ENCODE assay signal across 34 mouse cellular contexts in the genomic region with DNA sequence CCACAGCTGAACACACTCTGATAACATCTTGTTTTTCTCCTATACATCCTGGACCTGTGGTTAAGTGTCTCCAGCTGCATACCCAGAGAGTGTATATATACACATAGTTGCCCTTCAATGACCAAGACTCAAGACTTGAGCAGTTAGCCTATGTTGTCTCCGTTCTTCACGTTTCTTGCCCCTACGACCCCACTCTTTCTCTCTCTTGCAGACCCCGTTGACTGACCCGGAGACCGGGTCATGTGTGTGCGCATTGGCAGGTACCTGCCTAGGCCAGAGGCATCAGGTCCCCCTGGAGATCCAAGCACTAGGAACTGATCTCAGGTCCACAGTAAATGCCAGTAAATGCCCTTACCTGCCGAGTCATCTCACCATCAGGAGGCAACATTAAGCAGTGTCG. TPM values are rescaled to one million over a fixed set of nuclear protein-coding genes. Genes with fewer than 3 reads are reported as not detected.
"Had no signal": no experiment of that assay in that cellular context is flagged by ENCODE, and none has a peak within 500 bp of the region (broad histone marks: within the 10 kb centered on the region; RNA-seq: fewer than 3 reads in every experiment).

No protein-coding gene starts in this region.

- H3K4me2 ChIP-seq: lung, embryonic 15.5 days; midbrain, embryonic 12.5 days; midbrain, embryonic 15.5 days; neural tube, embryonic 13.5 days had no signal

- DNase-seq: kidney, adult 2 months; kidney, postnatal 25 days; layer of hippocampus, adult 9-11 months; lung, adult 18-20 months; lung, postnatal 10 days; lung, postnatal 36 days; retina, postnatal 1 day had no signal

- H3K4me1 ChIP-seq: lung, embryonic 15.5 days; midbrain, embryonic 12.5 days; midbrain, embryonic 15.5 days; neural tube, embryonic 13.5 days had no signal

- ATAC-seq: intestine, postnatal 0 days; midbrain, embryonic 15.5 days had no signal

- H3K9me3 ChIP-seq: lung, embryonic 15.5 days; midbrain, embryonic 12.5 days; midbrain, embryonic 15.5 days; neural tube, embryonic 13.5 days had no signal

- H3K4me3 ChIP-seq: layer of hippocampus, adult 2 months; lung, embryonic 15.5 days; megakaryocyte, embryonic 14.5 days; midbrain, embryonic 12.5 days; midbrain, embryonic 15.5 days; myocyte; neural tube, embryonic 13.5 days had no signal

- H3K36me3 ChIP-seq: lung, embryonic 15.5 days; midbrain, embryonic 12.5 days; midbrain, embryonic 15.5 days; neural tube, embryonic 13.5 days had no signal

- H3K27ac ChIP-seq: kidney, postnatal 0 days; layer of hippocampus, adult 2 months; liver, embryonic 14.5 days; lung, embryonic 15.5 days; midbrain, embryonic 12.5 days; midbrain, embryonic 15.5 days; neural tube, embryonic 13.5 days had no signal

- H3K9ac ChIP-seq: liver, embryonic 14.5 days; lung, embryonic 15.5 days; midbrain, embryonic 12.5 days; midbrain, embryonic 15.5 days; neural tube, embryonic 13.5 days had no signal

- H3K27me3 ChIP-seq: lung, embryonic 15.5 days; midbrain, embryonic 12.5 days; midbrain, embryonic 15.5 days; neural tube, embryonic 13.5 days had no signal

RNA-seq across cellular contexts. Expression of gene Rmi2, which starts 7.6 kb away (rescaled TPM):
- total RNA-seq: monocyte, adult 5-6 weeks had no signal
- polyA plus RNA-seq: liver, adult 2 months had no signal

RNA-seq across cellular contexts. Expression of gene Gm11172, which starts 14.6 kb away (rescaled TPM):
- total RNA-seq: layer of hippocampus, adult 2 months; layer of hippocampus, postnatal 25 days; left cerebral cortex, adult 18-20 months; left cerebral cortex, postnatal 10 days; left cerebral cortex, postnatal 36 days; liver, adult 2 months; monocyte, adult 5-6 weeks; neutrophil, adult 5-6 weeks had no signal
- polyA plus RNA-seq: intestine, embryonic 14.5 days; intestine, postnatal 0 days; kidney, adult 2 months; kidney, embryonic 14.5 days; kidney, postnatal 0 days; large intestine, adult 2 months; limb, embryonic 11.5 days; limb, embryonic 14.5 days; liver, adult 2 months; liver, embryonic 14.5 days; lung, embryonic 15.5 days; midbrain, embryonic 12.5 days; midbrain, embryonic 15.5 days; myocyte; neural tube, embryonic 13.5 days; small intestine, adult 2 months; spleen, adult 2 months; stomach, embryonic 16.5 days; testis, adult 2 months; urinary bladder, adult 2 months had no signal

RNA-seq across cellular contexts. Expression of gene Prm1, which starts 21.6 kb away (rescaled TPM):
- total RNA-seq: layer of hippocampus, adult 2 months; layer of hippocampus, postnatal 25 days; left cerebral cortex, adult 18-20 months; left cerebral cortex, postnatal 10 days; left cerebral cortex, postnatal 36 days; liver, adult 2 months; neutrophil, adult 5-6 weeks had no signal
- polyA plus RNA-seq: intestine, embryonic 14.5 days; intestine, postnatal 0 days; kidney, embryonic 14.5 days; kidney, postnatal 0 days; limb, embryonic 11.5 days; limb, embryonic 14.5 days; liver, adult 2 months; liver, embryonic 14.5 days; midbrain, embryonic 12.5 days; myocyte; small intestine, adult 2 months; stomach, embryonic 16.5 days; urinary bladder, adult 2 months had no signal

RNA-seq across cellular contexts. Expression of gene Prm2, which starts 31.3 kb away (rescaled TPM):
- total RNA-seq: layer of hippocampus, adult 2 months; layer of hippocampus, postnatal 25 days; left cerebral cortex, adult 18-20 months; left cerebral cortex, postnatal 10 days; left cerebral cortex, postnatal 36 days; liver, adult 2 months; neutrophil, adult 5-6 weeks had no signal
- polyA plus RNA-seq: intestine, embryonic 14.5 days; intestine, postnatal 0 days; kidney, embryonic 14.5 days; kidney, postnatal 0 days; limb, embryonic 11.5 days; limb, embryonic 14.5 days; liver, adult 2 months; liver, embryonic 14.5 days; lung, embryonic 15.5 days; midbrain, embryonic 12.5 days; midbrain, embryonic 15.5 days; myocyte; neural tube, embryonic 13.5 days; small intestine, adult 2 months; spleen, adult 2 months; stomach, embryonic 16.5 days; urinary bladder, adult 2 months had no signal

RNA-seq across cellular contexts. Expression of gene Prm3, which starts 36.6 kb away (rescaled TPM):
- total RNA-seq: layer of hippocampus, adult 2 months; layer of hippocampus, postnatal 25 days; left cerebral cortex, adult 18-20 months; left cerebral cortex, postnatal 10 days; left cerebral cortex, postnatal 36 days; liver, adult 2 months; monocyte, adult 5-6 weeks; neutrophil, adult 5-6 weeks had no signal
- polyA plus RNA-seq: intestine, embryonic 14.5 days; intestine, postnatal 0 days; kidney, adult 2 months; kidney, embryonic 14.5 days; kidney, postnatal 0 days; large intestine, adult 2 months; limb, embryonic 11.5 days; limb, embryonic 14.5 days; liver, adult 2 months; liver, embryonic 14.5 days; lung, embryonic 15.5 days; midbrain, embryonic 12.5 days; midbrain, embryonic 15.5 days; myocyte; neural tube, embryonic 13.5 days; small intestine, adult 2 months; spleen, adult 2 months; stomach, embryonic 16.5 days; urinary bladder, adult 2 months had no signal
